Mouse (Mus musculus) layer of hippocampus, postnatal 36 days (tissue): ENCODE data around the gene Ahnak2. TPM values are rescaled to one million over a fixed set of nuclear protein-coding genes. Genes with fewer than 3 reads are reported as not detected.

Experiments
- DNase-seq, 2 experiments: peaks; one replicate each; pipeline ENCODE4 v3.0.0; 2022
- total RNA-seq, 2 experiments: library from RNA; stranded (reverse); gene quantifications; 2 replicates each; pipeline ENCODE4 v1.2.3; 2021

Gene Ahnak2
- total RNA-seq, 2 experiments from 2014 or later, result 2.8 to 2.9 TPM

GRCm38 (mm10) chr12:112795466-112796104, 6.9 kb downstream of the Ahnak2 start:
- no peak for DNase-seq

- DNase-seq, result no peak
Observed at GRCm38 (mm10) chr12:112794998-112795397, 7.5 kb downstream of the Ahnak2 start.

- no peak for DNase-seq
Observed at GRCm38 (mm10) chr12:112794356-112794816, 8.1 kb downstream of the Ahnak2 start.

GRCm38 (mm10) chr12:112793601-112794355, 8.7 kb downstream of the Ahnak2 start:
- no peak for DNase-seq

- DNase-seq, result no peak
Observed at GRCm38 (mm10) chr12:112791026-112791425, 11.4 kb downstream of the Ahnak2 start.

- no peak for DNase-seq
Observed at GRCm38 (mm10) chr12:112774481-112774880, 28.0 kb downstream of the Ahnak2 start.

- DNase-seq, result no peak
Observed at GRCm38 (mm10) chr12:112774026-112774425, 28.4 kb downstream of the Ahnak2 start.

- no peak for DNase-seq
Observed at GRCm38 (mm10) chr12:112773366-112773765, 29.1 kb downstream of the Ahnak2 start.

- DNase-seq, result no peak
Observed at GRCm38 (mm10) chr12:112772306-112772705, 30.2 kb downstream of the Ahnak2 start.

GRCm38 (mm10) chr12:112770396-112770795, 32.1 kb downstream of the Ahnak2 start:
- DNase-seq, result no peak

- no peak for DNase-seq
Observed at GRCm38 (mm10) chr12:112769751-112770150, 32.7 kb downstream of the Ahnak2 start.

- no peak for DNase-seq
Observed at GRCm38 (mm10) chr12:112769031-112769430, 33.4 kb downstream of the Ahnak2 start.

GRCm38 (mm10) chr12:112768166-112768565, 34.3 kb downstream of the Ahnak2 start:
- no peak for DNase-seq

- no peak for DNase-seq
Observed at GRCm38 (mm10) chr12:112767036-112767890, 35.2 kb downstream of the Ahnak2 start.

GRCm38 (mm10) chr12:112766586-112766985, 35.9 kb downstream of the Ahnak2 start:
- DNase-seq, result no peak

- DNase-seq, result no peak
Observed at GRCm38 (mm10) chr12:112764991-112765390, 37.5 kb downstream of the Ahnak2 start.

GRCm38 (mm10) chr12:112764141-112764540, 38.3 kb downstream of the Ahnak2 start:
- no peak for DNase-seq

- DNase-seq, result no peak
Observed at GRCm38 (mm10) chr12:112763176-112763575, 39.3 kb downstream of the Ahnak2 start.

- DNase-seq, result no peak
Observed at GRCm38 (mm10) chr12:112762018-112762417, 40.4 kb downstream of the Ahnak2 start.

- no peak for DNase-seq
Observed at GRCm38 (mm10) chr12:112761411-112761810, 41.0 kb downstream of the Ahnak2 start.

- no peak for DNase-seq
Observed at GRCm38 (mm10) chr12:112760154-112760926, 42.1 kb downstream of the Ahnak2 start, which contains the start of gene Pld4. TSS of gene Pld4 (plus strand) at chr12:112760655.

GRCm38 (mm10) chr12:112759471-112759870, 43.0 kb downstream of the Ahnak2 start:
- no peak for DNase-seq
